Mouse (Mus musculus): Measurements from ENCODE around the gene Ltbp4. TPM values are rescaled to one million over a fixed set of nuclear protein-coding genes. Genes with fewer than 3 reads are reported as not detected.

The Ltbp4 gene
- polyA plus RNA-seq, 2 experiments = 54.3 to 86.0 TPM

DNA sequence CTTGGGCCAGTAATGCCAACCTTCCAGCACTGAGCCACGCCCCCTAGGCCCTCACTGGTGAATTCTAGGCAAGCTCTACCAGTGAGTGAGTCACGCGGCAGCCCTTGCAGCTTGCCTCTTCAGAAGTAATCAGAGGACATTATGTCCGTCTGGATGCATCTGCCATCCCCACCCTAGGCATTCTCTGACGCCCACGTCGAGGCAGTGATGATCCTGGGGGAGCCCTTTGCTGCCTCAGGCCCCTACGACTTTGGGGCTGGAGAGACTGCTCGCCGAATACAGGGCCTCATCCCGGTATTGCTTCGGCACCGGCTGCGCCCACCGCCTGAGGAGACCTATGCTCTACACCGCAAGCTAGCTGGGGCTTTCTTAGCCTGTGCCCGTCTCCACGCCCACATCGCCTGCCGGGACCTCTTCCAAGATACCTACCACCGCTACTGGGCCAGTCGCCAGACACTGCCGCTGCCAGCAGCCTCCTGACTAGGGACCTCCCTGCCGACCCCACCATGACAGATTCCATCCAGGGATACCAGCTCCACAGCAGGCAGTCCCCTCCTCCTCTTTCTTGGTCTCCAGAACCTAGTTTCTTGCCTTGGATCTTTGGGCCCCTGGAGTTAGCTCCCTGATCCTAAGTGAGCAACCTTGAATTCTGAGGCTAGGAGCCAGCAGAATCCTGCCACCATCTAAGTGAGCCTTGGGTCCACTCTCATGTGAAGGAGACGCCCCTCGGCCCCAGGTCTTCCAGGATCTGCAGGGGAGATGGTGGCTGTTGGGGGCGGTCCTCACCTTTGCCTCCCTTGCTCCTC lies 80.2 kb downstream of the Ltbp4 start:
- Histone ChIP-seq H3K9me3 (ENCODE audit: control insufficient read depth, low read length) (no peaks in the 10 kb centered on the region), H3K36me3 (ENCODE audit: control insufficient read depth, insufficient read depth, low read length) (peaks cover 20% of the 10 kb centered on the region), H3K9ac (ENCODE audit: low read depth, low read length, severe bottlenecking) (peak overlapping the region; percentile 26; the same call in 1 of the 2 replicates), H3K4me1 (ENCODE audit: control insufficient read depth, insufficient read depth, low read length) (peaks cover 20% of the 10 kb centered on the region), H3K27ac (replicated peaks; ENCODE audit: low read depth, low read length) (peak overlapping the region; percentile 67), H3K4me3 (replicated peaks; ENCODE audit: low read length) (peak overlapping the region; percentile 85), H3K27me3 (ENCODE audit: control insufficient read depth, insufficient read depth, low read length) (no peaks in the 10 kb centered on the region), H3K4me2 (replicated peaks; ENCODE audit: low read depth, low read length, severe bottlenecking) (peak overlapping the region; percentile 92)
- no peak for TF ChIP-seq POLR2A (IDR thresholded peaks at IDR 0.05; ENCODE audit: borderline replicate concordance, extremely low read depth, insufficient read depth, insufficient read length)
- WGBS = 15% methylated on average over 27 of the region's 27 CpGs
- DNase-seq (ENCODE audit: low spot score) (peak; percentile 70), ATAC-seq (ENCODE audit: low FRiP score, low read depth) (no peak)

- Histone ChIP-seq H3K27ac (replicated peaks; ENCODE audit: low read depth, low read length) (no peak overlapping the region), H3K4me3 (replicated peaks; ENCODE audit: low read length) (no peak overlapping the region), H3K4me1 (ENCODE audit: control insufficient read depth, insufficient read depth, low read length) (peaks cover 20% of the 10 kb centered on the region), H3K27me3 (ENCODE audit: control insufficient read depth, insufficient read depth, low read length) (no peaks in the 10 kb centered on the region), H3K9me3 (ENCODE audit: control insufficient read depth, low read length) (no peaks in the 10 kb centered on the region), H3K4me2 (replicated peaks; ENCODE audit: low read depth, low read length, severe bottlenecking) (no peak overlapping the region), H3K9ac (ENCODE audit: low read depth, low read length, severe bottlenecking) (no peak overlapping the region), H3K36me3 (ENCODE audit: control insufficient read depth, insufficient read depth, low read length) (peaks cover 13% of the 10 kb centered on the region)
- no peak for DNase-seq (ENCODE audit: low spot score)
- ATAC-seq (ENCODE audit: low FRiP score, low read depth) = no peak
- WGBS = 61% methylated on average over 3 of the region's 3 CpGs
- TF ChIP-seq POLR2A (IDR thresholded peaks at IDR 0.05; ENCODE audit: borderline replicate concordance, extremely low read depth, insufficient read depth, insufficient read length) = no peak
These were observed 81.8 kb downstream of the Ltbp4 start for GRCm38 (mm10) chr7:27255721-27256120.

Other genes starting within 250 kb of the Ltbp4 start
- 0.11 and 0.31 TPM in 2 replicates for gene Cyp2f2, start 217.8 kb downstream of the Ltbp4 start, polyA plus RNA-seq (2012; rRNA removed)
- gene Cyp2f2, start 217.8 kb downstream of the Ltbp4 start, polyA plus RNA-seq (2014; fragmentation: Nextera tagmentation; extraction: Ambion mirVana) = 0.14 TPM in 1 of 2 replicates, not detected in the other
- not detected in 2 replicates for gene Cyp2t4, start 184.0 kb downstream of the Ltbp4 start, polyA plus RNA-seq (2012; rRNA removed)
- gene Cyp2t4, start 184.0 kb downstream of the Ltbp4 start, polyA plus RNA-seq (2014; fragmentation: Nextera tagmentation; extraction: Ambion mirVana) = not detected in 2 replicates
- 88.3 and 96.4 TPM in 2 replicates for gene Egln2, start 170.9 kb downstream of the Ltbp4 start, polyA plus RNA-seq (2012; rRNA removed)
- 41.9 and 49.2 TPM in 2 replicates for gene Egln2, start 170.9 kb downstream of the Ltbp4 start, polyA plus RNA-seq (2014; fragmentation: Nextera tagmentation; extraction: Ambion mirVana)
- 78.3 and 93.5 TPM in 2 replicates for gene Rab4b, start 158.8 kb downstream of the Ltbp4 start, polyA plus RNA-seq (2012; rRNA removed)
- 61.5 and 70.9 TPM in 2 replicates for gene Rab4b, start 158.8 kb downstream of the Ltbp4 start, polyA plus RNA-seq (2014; fragmentation: Nextera tagmentation; extraction: Ambion mirVana)
- 5.2 and 9.0 TPM in 2 replicates for gene Gm21983, start 156.6 kb downstream of the Ltbp4 start, polyA plus RNA-seq (2012; rRNA removed)
- 0.58 and 0.62 TPM in 2 replicates for gene Gm21983, start 156.6 kb downstream of the Ltbp4 start, polyA plus RNA-seq (2014; fragmentation: Nextera tagmentation; extraction: Ambion mirVana)
- gene Mia, start 156.5 kb downstream of the Ltbp4 start, polyA plus RNA-seq (2012; rRNA removed) = 193 and 236 TPM in 2 replicates
- 147 and 156 TPM in 2 replicates for gene Mia, start 156.5 kb downstream of the Ltbp4 start, polyA plus RNA-seq (2014; fragmentation: Nextera tagmentation; extraction: Ambion mirVana)
- 12.9 and 14.7 TPM in 2 replicates for gene BC024978, start 141.9 kb downstream of the Ltbp4 start, polyA plus RNA-seq (2012; rRNA removed)
- gene BC024978, start 141.9 kb downstream of the Ltbp4 start, polyA plus RNA-seq (2014; fragmentation: Nextera tagmentation; extraction: Ambion mirVana) = 3.6 TPM in 2 replicates
- 385 and 386 TPM in 2 replicates for gene Snrpa, start 141.4 kb downstream of the Ltbp4 start, polyA plus RNA-seq (2012; rRNA removed)
- 250 and 267 TPM in 2 replicates for gene Snrpa, start 141.4 kb downstream of the Ltbp4 start, polyA plus RNA-seq (2014; fragmentation: Nextera tagmentation; extraction: Ambion mirVana)
- gene Itpkc, start 109.0 kb downstream of the Ltbp4 start, polyA plus RNA-seq (2012; rRNA removed) = 13.0 and 15.5 TPM in 2 replicates
- 9.6 and 11.5 TPM in 2 replicates for gene Itpkc, start 109.0 kb downstream of the Ltbp4 start, polyA plus RNA-seq (2014; fragmentation: Nextera tagmentation; extraction: Ambion mirVana)
- gene Coq8b, start 104.7 kb downstream of the Ltbp4 start, polyA plus RNA-seq (2012; rRNA removed) = 43.4 and 58.3 TPM in 2 replicates
- gene Coq8b, start 104.7 kb downstream of the Ltbp4 start, polyA plus RNA-seq (2014; fragmentation: Nextera tagmentation; extraction: Ambion mirVana) = 15.5 and 16.5 TPM in 2 replicates
- 83.6 and 119 TPM in 2 replicates for gene Numbl, start 79.3 kb downstream of the Ltbp4 start, polyA plus RNA-seq (2012; rRNA removed)
- gene Numbl, start 79.3 kb downstream of the Ltbp4 start, polyA plus RNA-seq (2014; fragmentation: Nextera tagmentation; extraction: Ambion mirVana) = 25.2 and 26.6 TPM in 2 replicates
- 58.7 and 80.6 TPM in 2 replicates for gene Shkbp1, start 18.3 kb upstream of the Ltbp4 start, polyA plus RNA-seq (2012; rRNA removed)
- 30.5 and 35.5 TPM in 2 replicates for gene Shkbp1, start 18.3 kb upstream of the Ltbp4 start, polyA plus RNA-seq (2014; fragmentation: Nextera tagmentation; extraction: Ambion mirVana)
- 0.32 TPM in 1 of 2 replicates, not detected in the other for gene Gm20479, start 19.7 kb upstream of the Ltbp4 start, polyA plus RNA-seq (2012; rRNA removed)
- gene Gm20479, start 19.7 kb upstream of the Ltbp4 start, polyA plus RNA-seq (2014; fragmentation: Nextera tagmentation; extraction: Ambion mirVana) = not detected in 2 replicates
- gene Sptbn4, start 110.0 kb upstream of the Ltbp4 start, polyA plus RNA-seq (2012; rRNA removed) = 0.60 and 0.64 TPM in 2 replicates
- 0.15 TPM in 2 replicates for gene Sptbn4, start 110.0 kb upstream of the Ltbp4 start, polyA plus RNA-seq (2014; fragmentation: Nextera tagmentation; extraction: Ambion mirVana)
- 44.8 and 49.5 TPM in 2 replicates for gene Blvrb, start 110.3 kb upstream of the Ltbp4 start, polyA plus RNA-seq (2012; rRNA removed)
- 60.8 and 61.2 TPM in 2 replicates for gene Blvrb, start 110.3 kb upstream of the Ltbp4 start, polyA plus RNA-seq (2014; fragmentation: Nextera tagmentation; extraction: Ambion mirVana)
- 31.3 and 32.1 TPM in 2 replicates for gene Sertad3, start 136.1 kb upstream of the Ltbp4 start, polyA plus RNA-seq (2012; rRNA removed)
- gene Sertad3, start 136.1 kb upstream of the Ltbp4 start, polyA plus RNA-seq (2014; fragmentation: Nextera tagmentation; extraction: Ambion mirVana) = 31.5 and 32.4 TPM in 2 replicates
- gene Sertad1, start 149.2 kb upstream of the Ltbp4 start, polyA plus RNA-seq (2012; rRNA removed) = 23.3 and 28.0 TPM in 2 replicates
- gene Sertad1, start 149.2 kb upstream of the Ltbp4 start, polyA plus RNA-seq (2014; fragmentation: Nextera tagmentation; extraction: Ambion mirVana) = 34.2 and 39.4 TPM in 2 replicates
- gene Prx, start 161.6 kb upstream of the Ltbp4 start, polyA plus RNA-seq (2012; rRNA removed) = 6.3 and 6.6 TPM in 2 replicates
- 2.1 and 2.5 TPM in 2 replicates for gene Prx, start 161.6 kb upstream of the Ltbp4 start, polyA plus RNA-seq (2014; fragmentation: Nextera tagmentation; extraction: Ambion mirVana)
- gene Hipk4, start 185.6 kb upstream of the Ltbp4 start, polyA plus RNA-seq (2012; rRNA removed) = 4.3 and 5.4 TPM in 2 replicates
- gene Hipk4, start 185.6 kb upstream of the Ltbp4 start, polyA plus RNA-seq (2014; fragmentation: Nextera tagmentation; extraction: Ambion mirVana) = 0.95 and 1.2 TPM in 2 replicates
- gene Pld3, start 215.5 kb upstream of the Ltbp4 start, polyA plus RNA-seq (2012; rRNA removed) = 147 and 193 TPM in 2 replicates
- 110 and 114 TPM in 2 replicates for gene Pld3, start 215.5 kb upstream of the Ltbp4 start, polyA plus RNA-seq (2014; fragmentation: Nextera tagmentation; extraction: Ambion mirVana)
- gene 2310022A10Rik, start 215.5 kb upstream of the Ltbp4 start, polyA plus RNA-seq (2012; rRNA removed) = 39.8 and 49.0 TPM in 2 replicates
- 27.0 and 27.4 TPM in 2 replicates for gene 2310022A10Rik, start 215.5 kb upstream of the Ltbp4 start, polyA plus RNA-seq (2014; fragmentation: Nextera tagmentation; extraction: Ambion mirVana)